Mouse (Mus musculus) cerebellum, postnatal 14 days (tissue): ENCODE data around the gene Hadh.
A peak's percentile ranks its signal among the peaks of the same experiment; 100 is the strongest.

Experiments
- DNase-seq, 2 experiments: peaks; one replicate each; pipeline ENCODE4 v3.0.0; 2021; ENCODE audit warnings: mixed read lengths in 2 of 2

Gene Hadh

DNA sequence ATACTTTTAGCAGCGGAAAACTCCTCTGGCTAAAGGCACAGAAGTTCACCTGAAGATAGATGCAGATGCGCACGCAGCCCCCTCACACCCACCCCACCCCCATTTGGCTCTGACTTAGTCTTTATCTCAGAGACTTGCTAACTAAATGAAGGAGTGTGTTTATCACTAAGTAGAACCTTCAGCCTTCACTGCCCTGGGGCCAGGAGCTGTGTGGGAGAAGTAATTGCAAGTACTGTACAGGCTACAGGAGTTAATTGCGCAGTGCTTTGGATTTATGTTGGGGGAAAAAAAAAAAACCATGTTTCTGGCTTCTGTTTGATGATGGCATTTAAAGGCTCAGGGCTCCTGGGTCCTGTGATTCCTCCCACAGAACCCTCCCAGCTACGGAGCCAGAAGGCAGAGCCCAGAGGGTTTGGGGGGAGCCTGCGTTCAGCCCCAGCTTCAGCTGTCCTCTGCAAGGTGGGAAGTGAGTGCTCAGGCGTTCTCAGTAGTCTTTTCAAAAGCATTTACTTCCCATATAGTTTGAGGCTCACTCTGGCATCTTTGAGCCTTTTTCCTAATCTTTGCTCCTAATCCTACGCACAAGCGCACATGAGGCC lies 57.7 kb downstream of the Hadh start:
- DNase-seq = no peak

DNA sequence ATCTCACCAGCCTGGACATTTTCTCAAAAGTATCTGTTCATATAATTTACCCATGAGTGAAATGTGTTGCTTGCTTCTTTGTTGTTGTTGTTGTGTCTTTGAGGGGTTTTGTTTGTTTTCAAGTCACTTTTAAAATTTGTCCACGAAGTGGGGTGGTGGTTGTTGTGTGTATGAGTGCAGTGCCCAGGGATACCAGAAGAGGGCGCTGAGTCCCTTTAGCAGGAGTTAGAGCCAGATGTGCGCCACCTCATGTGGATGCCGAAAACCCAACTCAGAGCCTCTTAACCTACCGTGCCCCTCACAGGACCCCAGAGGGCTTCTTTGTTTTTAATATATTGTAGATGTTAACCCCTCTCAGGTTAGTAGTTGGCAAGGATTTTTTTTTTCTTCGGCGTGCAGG lies 59.7 kb downstream of the Hadh start:
- no peak for DNase-seq

DNA sequence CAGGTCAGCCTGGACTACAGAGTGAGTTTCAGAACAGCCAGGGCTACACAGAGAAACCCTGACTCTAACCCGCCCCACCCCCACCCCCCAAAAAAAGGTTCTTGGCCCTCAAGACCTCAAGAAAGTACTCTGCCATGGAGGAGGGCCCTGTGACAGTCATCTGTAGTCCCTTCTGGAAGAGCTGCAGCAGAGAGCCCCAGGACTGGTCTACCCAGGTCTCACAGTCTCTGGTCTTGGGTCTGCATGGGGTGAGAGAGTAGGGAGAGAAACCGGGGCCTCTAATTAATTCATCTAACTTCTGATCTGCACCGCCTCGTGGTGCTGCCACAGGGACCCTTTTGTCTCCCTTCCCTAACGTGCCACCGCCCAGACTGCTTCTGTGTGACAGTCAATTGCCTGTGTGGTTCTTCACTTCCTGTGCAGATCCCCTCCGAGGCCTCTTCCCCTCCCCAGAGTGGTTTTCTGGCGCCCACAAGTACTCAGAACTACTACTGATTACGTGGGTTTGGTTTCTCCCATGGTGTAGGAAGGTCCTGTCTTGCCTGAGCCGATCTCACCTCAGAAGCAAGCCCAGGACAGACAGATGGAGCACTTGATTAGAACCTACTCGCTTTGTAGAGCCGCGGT lies 63.5 kb downstream of the Hadh start:
- no peak for DNase-seq

DNA sequence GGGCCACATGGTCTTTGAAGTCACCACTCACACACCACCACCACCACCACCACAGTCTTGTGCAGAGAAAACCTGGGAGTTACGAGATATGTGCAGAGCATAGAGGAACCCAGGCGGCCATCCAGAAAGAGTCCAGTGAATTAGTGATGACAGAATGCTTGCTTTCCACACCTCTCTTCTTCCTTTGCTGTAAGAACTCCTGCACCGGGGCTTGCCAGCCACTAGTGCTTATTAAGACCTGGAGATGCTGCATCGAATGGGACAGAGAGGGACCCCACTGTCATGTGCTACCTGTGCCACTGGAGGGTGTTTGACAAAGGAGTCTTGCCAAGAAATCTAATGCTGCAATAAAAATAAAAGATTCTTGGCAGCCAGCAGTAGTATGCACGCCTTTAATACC lies 64.1 kb downstream of the Hadh start:
- no peak for DNase-seq

DNA sequence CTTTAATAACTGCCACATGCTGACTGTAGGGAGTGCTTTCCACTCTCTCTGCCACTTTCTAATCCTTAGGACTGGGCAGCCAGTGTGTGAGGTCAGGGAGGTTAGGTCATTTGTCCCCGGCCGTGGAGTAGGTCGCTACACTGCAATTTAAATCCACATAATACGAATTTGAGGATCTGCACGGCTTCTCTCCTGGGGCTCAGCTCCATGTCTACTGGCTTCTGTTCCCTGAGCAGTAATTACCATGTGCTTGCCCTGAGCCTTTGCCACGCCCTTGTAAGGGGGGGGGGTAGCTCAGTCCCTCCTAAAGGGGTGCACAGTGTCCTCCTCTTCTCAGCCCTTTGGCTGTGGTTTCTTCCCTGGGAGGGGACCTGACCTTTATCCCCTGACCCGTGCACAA lies 69.6 kb downstream of the Hadh start:
- no peak for DNase-seq

DNA sequence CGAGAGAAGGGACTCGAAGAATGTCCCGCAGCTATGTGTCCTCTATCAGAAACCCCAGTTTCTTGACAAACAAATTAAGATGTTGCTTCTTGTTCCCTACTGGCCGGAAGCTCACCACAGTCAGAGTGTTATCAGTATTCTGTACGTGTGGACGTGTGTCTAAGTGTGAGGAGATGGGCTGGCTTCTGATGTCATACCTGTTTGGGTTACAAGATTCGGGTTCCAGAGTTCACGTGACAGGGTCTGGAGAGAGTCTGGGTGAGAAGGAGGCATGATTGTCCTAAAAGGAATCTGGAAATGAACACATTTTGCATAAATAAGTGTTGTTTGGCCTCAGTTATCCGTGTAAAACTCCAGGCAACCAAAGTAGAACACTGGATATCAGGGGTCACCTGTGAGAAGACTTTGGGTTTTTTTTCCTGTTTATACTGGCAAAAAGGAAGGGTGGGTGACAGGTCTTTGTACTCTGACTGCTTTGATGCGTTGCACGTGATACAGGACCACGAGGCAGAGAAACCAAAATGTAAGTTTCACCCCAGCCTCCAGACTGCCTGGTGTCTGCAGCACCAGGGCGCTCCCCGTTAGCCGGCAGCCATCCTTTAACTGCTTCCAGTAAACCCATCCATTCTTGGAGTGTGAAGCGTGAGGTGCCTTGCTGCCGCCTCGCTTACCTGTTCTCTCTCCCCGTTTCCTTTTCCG lies 72.2 kb downstream of the Hadh start:
- DNase-seq = no peak

- no peak for DNase-seq
These were observed 72.9 kb downstream of the Hadh start for GRCm38 (mm10) chr3:131198991-131199390.

DNA sequence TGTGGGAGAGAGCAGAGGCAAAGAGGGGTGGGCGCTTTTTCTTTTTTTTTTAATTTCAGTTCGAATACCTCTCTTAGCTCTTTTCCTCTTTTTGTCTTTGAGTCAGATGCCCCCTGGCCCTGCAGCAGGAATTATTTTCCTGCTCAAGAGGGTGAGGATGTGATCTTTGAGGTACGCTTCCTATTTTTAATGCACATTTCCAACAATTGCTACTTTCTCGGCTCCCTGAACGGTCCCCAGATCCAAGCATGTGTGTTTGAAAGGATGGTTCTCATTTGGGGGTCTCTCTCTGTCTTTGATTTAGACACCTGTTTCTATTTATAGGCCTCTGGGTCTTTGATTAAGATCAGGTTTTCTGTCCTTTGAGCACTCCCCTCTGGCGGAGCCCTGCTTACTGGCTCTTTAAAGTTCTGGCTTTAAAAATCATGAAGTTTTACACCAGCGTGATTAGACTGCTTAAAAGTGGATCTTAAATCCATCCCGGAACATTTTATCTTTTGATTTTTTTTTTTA lies 75.3 kb downstream of the Hadh start:
- DNase-seq = no peak

GRCm38 (mm10) chr3:131196050-131196449 lies 75.9 kb downstream of the Hadh start:
- DNase-seq = peak in 1 of 2 experiments; percentile 19

DNA sequence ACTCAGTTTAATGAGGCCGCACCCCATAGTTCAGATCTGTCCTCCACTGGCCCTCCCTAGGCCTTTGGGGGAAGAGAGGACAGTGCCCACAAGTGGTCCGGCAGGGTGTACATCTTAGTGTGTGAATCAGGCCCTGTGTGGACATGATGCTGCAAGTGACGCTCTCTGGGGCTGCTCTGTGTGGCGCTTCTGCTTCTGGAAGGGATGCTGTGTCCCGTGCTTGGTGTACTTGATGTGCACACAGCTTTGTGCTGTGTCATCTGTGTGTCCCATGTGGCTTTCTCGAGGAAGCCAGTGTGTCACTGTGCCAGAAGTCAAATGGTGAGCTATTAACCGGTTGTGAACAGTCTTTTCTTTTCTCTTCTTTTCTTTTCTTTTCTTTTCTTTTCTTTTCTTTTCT lies 80.4 kb downstream of the Hadh start:
- no peak for DNase-seq

GRCm38 (mm10) chr3:131190671-131191367 lies 81.1 kb downstream of the Hadh start:
- no peak for DNase-seq

GRCm38 (mm10) chr3:131190239-131190638 lies 81.7 kb downstream of the Hadh start:
- DNase-seq = no peak

GRCm38 (mm10) chr3:131186193-131186592 lies 85.7 kb downstream of the Hadh start:
- no peak for DNase-seq
